Mouse (Mus musculus) spleen, adult 12 weeks (tissue): ENCODE results near the gene Aldh8a1.
"Not testable (repeated sequence)": the region's sequence is repeated elsewhere in the genome, so short reads cannot be mapped to it uniquely, and the experiment has no call there.

Experiments used
- DNase-seq: peaks from one replicate; pipeline ENCODE4 v3.0.0; 2022; ENCODE audit warnings: low spot score

Gene Aldh8a1

GRCm38 (mm10) chr10:21369586-21369985 lies 7.5 kb upstream of the Aldh8a1 start:
- no peak for DNase-seq

GRCm38 (mm10) chr10:21372271-21372670 lies 4.8 kb upstream of the Aldh8a1 start:
- no peak for DNase-seq

- no peak for DNase-seq
These were observed 1.3 kb downstream of the Aldh8a1 start for GRCm38 (mm10) chr10:21378196-21378944.

- no peak for DNase-seq
These were observed 5.8 kb downstream of the Aldh8a1 start for GRCm38 (mm10) chr10:21382914-21383313.

- no peak for DNase-seq
These were observed 8.1 kb downstream of the Aldh8a1 start for GRCm38 (mm10) chr10:21385111-21385663.

- no peak for DNase-seq
These were observed 12.0 kb downstream of the Aldh8a1 start for GRCm38 (mm10) chr10:21389075-21389474.

GRCm38 (mm10) chr10:21390440-21390839 lies 13.3 kb downstream of the Aldh8a1 start:
- DNase-seq, result no peak

- DNase-seq, result no peak
These were observed 14.2 kb downstream of the Aldh8a1 start for GRCm38 (mm10) chr10:21391286-21391685.

GRCm38 (mm10) chr10:21393390-21393789 lies 16.3 kb downstream of the Aldh8a1 start:
- peak; percentile 19 for DNase-seq

GRCm38 (mm10) chr10:21395426-21396139 lies 18.5 kb downstream of the Aldh8a1 start:
- DNase-seq, result no peak

GRCm38 (mm10) chr10:21398873-21399425 lies 21.9 kb downstream of the Aldh8a1 start:
- not testable (repeated sequence) for DNase-seq

- DNase-seq, result no peak
These were observed 22.5 kb downstream of the Aldh8a1 start for GRCm38 (mm10) chr10:21399622-21400021.

- DNase-seq, result no peak
These were observed 22.9 kb downstream of the Aldh8a1 start for GRCm38 (mm10) chr10:21400031-21400430.

GRCm38 (mm10) chr10:21400453-21400852 lies 23.4 kb downstream of the Aldh8a1 start:
- DNase-seq, result no peak

GRCm38 (mm10) chr10:21401259-21401658 lies 24.2 kb downstream of the Aldh8a1 start:
- DNase-seq, result no peak

- no peak for DNase-seq
These were observed 27.7 kb downstream of the Aldh8a1 start for GRCm38 (mm10) chr10:21404822-21405221.

- DNase-seq, result no peak
These were observed 28.8 kb downstream of the Aldh8a1 start for GRCm38 (mm10) chr10:21405707-21406534.

- no peak for DNase-seq
These were observed 33.6 kb downstream of the Aldh8a1 start for GRCm38 (mm10) chr10:21410711-21411110.

GRCm38 (mm10) chr10:21411621-21412205 lies 34.6 kb downstream of the Aldh8a1 start:
- no peak for DNase-seq

- DNase-seq, result no peak
These were observed 37.9 kb downstream of the Aldh8a1 start for GRCm38 (mm10) chr10:21415031-21415430.

GRCm38 (mm10) chr10:21416184-21416583 lies 39.1 kb downstream of the Aldh8a1 start:
- DNase-seq, result no peak
